Mouse (Mus musculus) cerebellum, adult 2 months (tissue): Measurements from ENCODE around the gene Capn5. TPM values are rescaled to one million over a fixed set of nuclear protein-coding genes. Genes with fewer than 3 reads are reported as not detected.

Experiments
- DNase-seq, 2 experiments: peaks; one replicate each; pipeline ENCODE4 v3.0.0; 2021
- H3K27ac ChIP-seq: fragments of 200-500 bp; 2 replicates; pipeline ENCODE4 v1.5.1; 2012; ENCODE audit warnings: low read length, control low read depth, inconsistent platforms; ENCODE audit not compliant: insufficient read depth
- H3K27me3 ChIP-seq: fragments of 200-500 bp; 2 replicates; pipeline ENCODE4 v1.6.1; 2012; ENCODE audit warnings: inconsistent platforms, mild to moderate bottlenecking, low read length, moderate library complexity; ENCODE audit not compliant: control insufficient read depth, insufficient read depth
- H3K4me1 ChIP-seq: fragments of 200-500 bp; 2 replicates; pipeline ENCODE4 v1.6.1; 2011; ENCODE audit warnings: low read length; ENCODE audit not compliant: control insufficient read depth, insufficient read depth
- H3K4me3 ChIP-seq: fragments of 200-500 bp; replicated peaks from 2 replicates; pipeline ENCODE3; 2011; ENCODE audit warnings: mild to moderate bottlenecking, low read depth, low read length, control low read depth; ENCODE audit not compliant: insufficient read depth
- CTCF ChIP-seq: fragments of 200-500 bp; IDR thresholded peaks from 2 replicates; pipeline ENCODE4 v1.5.1; 2011; ENCODE audit warnings: low read depth, mild to moderate bottlenecking, control low read depth, low read length, moderate library complexity, borderline replicate concordance; ENCODE audit not compliant: insufficient read depth
- POLR2A ChIP-seq: fragments of 200-500 bp; IDR thresholded peaks from 2 replicates; pipeline ENCODE4 v1.6.1; 2011; ENCODE audit warnings: low read length, control low read depth, borderline replicate concordance; ENCODE audit not compliant: insufficient read depth
- WGBS: fragments of 180-500 bp; shearing (Covaris S2); methylation state at CpG from one replicate; pipeline ENCODE4 v1.1.7; 2018; 5-methylcytosine and 5-hydroxymethylcytosine counted together
- polyA plus RNA-seq: library from polyadenylated mRNA; depleted of rRNA; stranded (reverse); fragments of >200 nt; gene quantifications from 2 replicates; pipeline ENCODE4 v1.2.3, GENCODE M21; 2012

Gene Capn5
- polyA plus RNA-seq, 1 experiment = 20.9 TPM

GRCm38 (mm10) chr7:98158481-98158880 lies 19.6 kb downstream of the Capn5 start:
- 46% methylated on average over 8 of the region's 8 CpGs for WGBS
- Histone ChIP-seq H3K4me1 (peaks cover 12% of the 10 kb centered on the region), H3K4me3 (no peak overlapping the region), H3K27ac (no peak overlapping the region), H3K27me3 (no peaks in the 10 kb centered on the region)
- no peak for DNase-seq
- no peak for TF ChIP-seq POLR2A
- TF ChIP-seq CTCF = no peak

GRCm38 (mm10) chr7:98157636-98158332 lies 20.3 kb downstream of the Capn5 start:
- H3K4me1 ChIP-seq = peaks cover 14% of the 10 kb centered on the region
- DNase-seq = no peak
- TF ChIP-seq POLR2A = no peak
- no peak for TF ChIP-seq CTCF
- no peaks in the 10 kb centered on the region for H3K27me3 ChIP-seq
- H3K27ac ChIP-seq = no peak overlapping the region
- no peak overlapping the region for H3K4me3 ChIP-seq
- 69% methylated on average over 5 of the region's 5 CpGs for WGBS

GRCm38 (mm10) chr7:98156280-98156665 lies 21.8 kb downstream of the Capn5 start:
- Histone ChIP-seq H3K4me3 (no peak overlapping the region), H3K4me1 (peaks cover 27% of the 10 kb centered on the region), H3K27ac (no peak overlapping the region), H3K27me3 (no peaks in the 10 kb centered on the region)
- WGBS = 26% methylated on average over 3 of the region's 3 CpGs
- DNase-seq = no peak
- TF ChIP-seq POLR2A (no peak), CTCF (no peak)

- no peak overlapping the region for H3K4me3 ChIP-seq
- 32% methylated on average over 8 of the region's 8 CpGs for WGBS
- peak; percentile 56 to 60 for DNase-seq
- peaks cover 27% of the 10 kb centered on the region for H3K4me1 ChIP-seq
- no peak overlapping the region for H3K27ac ChIP-seq
- no peaks in the 10 kb centered on the region for H3K27me3 ChIP-seq
- TF ChIP-seq POLR2A = no peak
- peak; percentile 87 for TF ChIP-seq CTCF
Measured at GRCm38 (mm10) chr7:98155546-98156279, 22.4 kb downstream of the Capn5 start.

- no peak overlapping the region for H3K4me3 ChIP-seq
- WGBS = 81% methylated on average over 5 of the region's 5 CpGs
- no peak for DNase-seq
Measured at GRCm38 (mm10) chr7:98153892-98154291, 24.2 kb downstream of the Capn5 start.

DNA sequence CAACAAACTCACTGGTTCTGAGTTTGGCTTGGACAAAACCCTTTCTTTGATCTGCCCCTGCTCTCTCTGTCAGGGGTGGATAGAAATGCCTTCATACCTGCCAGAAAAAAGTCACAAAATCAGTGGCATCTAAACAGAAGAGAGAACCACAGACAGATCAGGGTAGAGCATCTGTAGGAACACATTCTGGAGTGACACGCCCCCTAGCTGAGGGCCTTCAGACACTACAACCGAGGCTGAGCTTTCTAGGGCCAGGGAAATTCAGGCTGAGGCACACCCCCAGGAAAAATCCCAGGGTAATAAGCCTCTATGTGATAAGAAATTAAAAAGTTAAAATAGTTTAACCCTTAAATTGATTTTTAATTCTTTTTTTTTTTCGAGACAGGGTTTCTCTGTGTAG lies 24.7 kb downstream of the Capn5 start:
- TF ChIP-seq CTCF (0 out of 2 replicates have a peak, but pooled peaks have one; percentile 25), POLR2A (no peak)
- no peaks in the 10 kb centered on the region for H3K27me3 ChIP-seq
- H3K4me3 ChIP-seq = no peak overlapping the region
- WGBS = 86% methylated on average over 3 of the region's 3 CpGs
- no peak for DNase-seq
- H3K27ac ChIP-seq = no peak overlapping the region
- H3K4me1 ChIP-seq = peaks cover 21% of the 10 kb centered on the region

More at GRCm38 (mm10) chr7:98153892-98154291, 24.2 kb downstream of the Capn5 start:
- Histone ChIP-seq H3K27me3 (no peaks in the 10 kb centered on the region), H3K4me1 (peaks cover 26% of the 10 kb centered on the region), H3K27ac (no peak overlapping the region)
- TF ChIP-seq CTCF (no peak), POLR2A (no peak)

DNA sequence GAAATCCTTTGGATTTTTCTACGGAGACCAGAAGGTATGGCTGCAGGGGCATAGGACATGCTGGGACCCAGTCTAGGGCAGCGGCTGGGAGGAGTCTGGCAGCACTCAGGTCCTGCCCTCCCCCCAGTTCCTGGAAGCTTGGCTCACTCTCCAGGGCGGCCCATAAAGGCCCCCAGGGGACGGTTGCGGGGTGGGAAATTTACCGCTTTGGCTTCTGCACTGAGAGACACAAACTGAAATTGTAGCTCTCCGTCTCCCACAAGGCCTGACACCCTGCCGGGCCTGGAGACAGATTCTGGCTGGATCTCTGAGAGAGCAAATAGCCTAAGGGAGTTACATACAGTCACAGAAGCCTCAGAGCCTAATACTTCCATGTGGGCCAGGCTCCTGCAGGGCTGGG lies 25.7 kb downstream of the Capn5 start:
- no peaks in the 10 kb centered on the region for H3K27me3 ChIP-seq
- no peak overlapping the region for H3K4me3 ChIP-seq
- DNase-seq = no peak
- no peak overlapping the region for H3K27ac ChIP-seq
- H3K4me1 ChIP-seq = peaks cover 15% of the 10 kb centered on the region
- TF ChIP-seq CTCF (no peak), POLR2A (no peak)
- WGBS = 21% methylated on average over 8 of the region's 8 CpGs

DNA sequence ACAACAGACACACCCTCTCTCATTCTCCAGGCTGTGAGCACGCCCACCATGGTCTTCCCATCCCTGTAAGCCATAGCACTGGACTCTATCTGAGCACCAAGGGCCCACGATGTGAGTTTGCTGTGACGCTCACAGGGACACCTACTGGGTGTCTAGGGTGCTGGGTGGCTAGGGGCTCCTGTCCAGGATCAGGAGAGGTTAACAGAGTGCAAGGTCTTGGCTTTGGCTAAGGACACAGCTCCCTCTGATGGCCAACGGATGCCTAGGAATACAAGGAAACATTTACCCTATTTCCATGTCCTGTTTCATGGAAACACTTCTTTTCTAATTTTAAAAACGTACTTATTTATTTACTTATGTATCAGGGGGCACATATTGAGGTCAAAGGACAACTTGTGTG lies 27.5 kb downstream of the Capn5 start:
- Histone ChIP-seq H3K27me3 (no peaks in the 10 kb centered on the region), H3K4me3 (no peak overlapping the region), H3K4me1 (peaks cover 23% of the 10 kb centered on the region), H3K27ac (no peak overlapping the region)
- no peak for DNase-seq
- no peak for TF ChIP-seq POLR2A
- peak; percentile 15; the same call in 1 of the 2 replicates for TF ChIP-seq CTCF
- WGBS = 73% methylated on average over 5 of the region's 5 CpGs
